Mouse (Mus musculus): ENCODE measurements around the gene Prr12. TPM values are rescaled to one million over a fixed set of nuclear protein-coding genes. Genes with fewer than 3 reads are reported as not detected.

Gene Prr12
- polyA plus RNA-seq (2014; fragmentation: Illumina TruSeq; extraction: RNeasy Lipid Tissue Mini Kit (QIAGEN cat#74804); ENCODE audit: low read depth, low replicate concordance): 0.24 TPM

DNA sequence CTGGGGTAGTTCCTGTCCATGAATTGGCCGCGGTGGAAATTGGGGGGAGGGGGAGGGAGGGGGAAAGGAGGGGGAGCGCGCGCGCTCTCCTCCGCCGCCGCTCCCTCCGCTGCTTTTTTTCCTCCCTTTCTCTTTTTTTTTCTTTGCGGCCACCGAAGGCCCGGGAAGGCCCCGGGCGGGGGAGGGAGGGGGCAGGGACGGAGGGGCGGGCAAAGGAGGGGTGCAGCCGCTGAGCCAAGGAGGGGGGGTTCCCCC, at the start of gene Prr12:
Gene Prr12, minus strand, starts transcription at position 20 of the 255 bp plus-strand sequence.

DNA sequence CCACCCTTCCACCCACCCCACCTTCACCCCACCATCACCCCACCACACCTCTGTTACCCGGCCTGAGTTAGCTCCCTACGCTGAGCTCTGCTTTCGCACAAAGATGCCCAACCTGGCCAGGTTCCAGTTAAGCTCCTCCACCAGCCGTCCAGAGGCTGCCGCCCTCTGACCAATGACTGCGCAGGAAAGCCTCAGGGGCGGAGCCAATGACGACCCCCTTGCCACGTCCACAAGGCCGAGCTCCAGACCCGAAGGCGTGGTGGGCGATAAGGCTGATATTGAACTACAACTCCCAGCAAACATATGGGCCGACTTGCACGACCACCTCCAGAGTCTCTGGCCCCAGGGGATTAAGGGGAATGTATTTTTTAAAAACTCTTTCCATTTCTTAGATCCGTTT, 39.4 kb upstream of the Prr12 start, which contains the start of gene Rcn3:
Gene Rcn3, minus strand, starts transcription at position 174 of the 400 bp plus-strand sequence.

DNA sequence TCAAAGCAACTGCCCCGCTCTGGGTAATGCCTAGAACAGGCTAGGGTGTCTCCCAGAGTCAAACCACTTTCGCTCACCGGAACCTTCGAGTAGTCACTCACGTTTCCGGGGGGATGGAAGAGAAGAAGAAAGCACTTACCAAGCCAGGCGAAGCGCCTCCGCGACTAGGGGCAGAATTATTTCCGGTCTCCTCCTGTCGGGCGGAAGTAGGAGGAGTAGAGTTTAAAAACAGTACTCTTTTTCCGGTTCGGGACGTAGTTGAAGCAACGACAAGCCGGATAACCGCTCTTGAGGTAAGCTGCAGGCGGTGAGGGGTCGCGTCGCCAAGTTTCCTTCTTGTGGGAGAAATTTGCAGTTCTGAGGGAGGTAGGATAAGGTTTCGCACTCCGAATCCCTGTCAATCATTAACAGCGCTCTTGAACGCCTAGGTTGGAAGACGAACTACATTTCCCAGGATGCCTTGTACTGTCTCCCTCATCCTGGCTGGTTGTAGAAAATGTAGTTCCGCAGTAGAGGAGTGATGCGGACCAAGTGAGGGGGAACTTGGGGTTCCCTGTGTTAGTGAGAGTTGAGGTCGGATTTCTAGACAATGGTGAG, 9.7 kb upstream of the Prr12 start, which contains the start of the genes Nosip and Prrg2:
Gene Nosip, plus strand, starts transcription at position 191 of the 597 bp plus-strand sequence.
Gene Prrg2, minus strand, starts transcription at position 439 of the 597 bp plus-strand sequence.

DNA sequence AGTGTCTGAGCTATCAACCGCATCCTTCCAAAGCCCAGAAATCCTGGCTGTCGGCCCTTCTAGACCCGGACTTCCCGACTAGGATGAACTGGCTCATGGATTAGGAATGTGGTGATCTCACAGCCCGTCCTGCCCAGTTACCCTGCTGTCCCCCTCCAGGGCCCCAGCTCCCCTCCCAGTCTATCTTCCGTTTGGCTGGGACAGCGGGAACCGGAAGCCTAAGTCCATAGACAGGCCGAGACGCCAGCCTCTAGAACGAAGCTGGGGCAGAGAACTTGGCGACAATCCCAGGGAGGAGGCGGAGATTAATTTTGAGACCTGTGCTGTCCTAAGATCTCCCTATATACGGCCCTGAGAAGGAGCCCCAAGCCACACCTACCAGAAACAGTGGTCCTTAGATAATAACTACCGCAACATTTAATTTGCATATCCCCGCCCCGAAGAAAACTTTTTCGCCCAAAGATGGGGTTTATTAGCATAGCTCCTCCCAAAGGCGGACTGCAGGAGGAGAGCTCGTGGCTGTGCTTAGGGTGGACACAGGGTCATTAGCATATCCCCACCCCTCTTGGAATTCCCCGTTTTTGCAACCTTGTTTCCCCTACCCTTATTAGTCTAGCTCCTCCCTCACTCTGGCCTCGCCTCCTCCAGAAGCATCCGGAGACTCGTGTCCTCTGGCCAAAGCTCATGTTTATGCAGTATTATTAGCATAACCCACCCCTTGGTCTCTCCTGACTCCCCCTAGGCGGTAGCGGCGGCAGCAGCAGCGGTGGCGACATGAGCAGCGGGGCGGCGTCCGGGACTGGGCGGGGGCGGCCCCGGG, 35.2 kb downstream of the Prr12 start, which contains the start of gene Rras:
Gene Rras, plus strand, starts transcription at position 720 of the 820 bp plus-strand sequence.

DNA sequence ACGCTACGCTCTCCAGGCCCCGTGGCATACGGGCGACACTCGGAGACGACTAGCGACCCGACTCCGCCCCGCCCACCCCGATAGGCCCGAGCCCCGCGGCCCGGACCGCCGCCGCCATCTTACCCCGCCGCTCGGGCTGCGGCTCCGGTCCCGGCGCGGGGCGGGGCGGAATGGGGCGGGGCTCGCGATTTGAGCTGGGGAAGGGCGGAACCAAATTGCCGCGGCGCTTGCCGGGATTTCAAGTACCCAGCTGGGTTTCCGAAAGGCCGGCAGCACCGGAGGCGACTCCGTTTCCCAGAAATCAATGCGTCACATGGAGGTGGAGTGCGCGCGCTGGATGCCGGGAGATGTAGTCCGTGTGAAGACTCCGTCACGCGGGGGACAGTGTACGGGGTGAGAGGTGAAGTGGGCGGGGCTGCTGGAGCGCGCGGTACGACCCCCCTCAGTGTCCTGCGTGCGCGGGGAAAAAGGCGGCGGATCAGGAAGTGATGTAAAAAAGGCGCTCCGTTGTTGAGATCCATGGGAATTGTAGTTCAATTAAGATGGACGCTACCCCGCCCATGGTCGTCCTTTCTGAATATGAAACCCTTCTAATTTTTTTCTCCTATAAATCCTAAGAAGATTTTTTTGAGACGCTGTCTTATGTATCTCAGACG, 36.6 kb downstream of the Prr12 start, which contains the start of gene Scaf1:
Gene Scaf1, minus strand, starts transcription at position 407 of the 656 bp plus-strand sequence.

DNA sequence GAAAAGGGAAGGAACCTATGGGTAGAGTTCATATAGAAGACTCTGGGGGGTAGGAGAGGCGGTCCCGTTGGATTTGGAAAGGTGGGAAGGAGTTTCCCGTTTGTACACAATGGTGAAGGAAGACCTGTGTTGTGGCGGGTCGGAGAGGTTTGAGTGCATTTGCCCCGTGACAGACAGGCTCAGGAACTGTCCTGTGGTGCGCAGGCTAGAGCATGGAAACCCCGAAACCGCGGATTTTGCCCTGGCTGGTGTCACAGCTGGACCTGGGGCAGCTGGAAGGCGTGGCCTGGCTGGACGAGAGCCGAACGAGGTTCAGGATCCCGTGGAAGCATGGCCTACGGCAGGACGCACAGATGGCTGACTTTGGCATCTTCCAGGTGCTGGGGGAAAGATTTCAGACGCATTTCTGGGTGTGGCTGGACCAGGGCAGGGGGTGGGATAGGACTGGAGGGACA, 54.2 kb downstream of the Prr12 start, which contains the start of gene Bcl2l12:
Gene Bcl2l12, minus strand, starts transcription at position 212 of the 455 bp plus-strand sequence.

DNA sequence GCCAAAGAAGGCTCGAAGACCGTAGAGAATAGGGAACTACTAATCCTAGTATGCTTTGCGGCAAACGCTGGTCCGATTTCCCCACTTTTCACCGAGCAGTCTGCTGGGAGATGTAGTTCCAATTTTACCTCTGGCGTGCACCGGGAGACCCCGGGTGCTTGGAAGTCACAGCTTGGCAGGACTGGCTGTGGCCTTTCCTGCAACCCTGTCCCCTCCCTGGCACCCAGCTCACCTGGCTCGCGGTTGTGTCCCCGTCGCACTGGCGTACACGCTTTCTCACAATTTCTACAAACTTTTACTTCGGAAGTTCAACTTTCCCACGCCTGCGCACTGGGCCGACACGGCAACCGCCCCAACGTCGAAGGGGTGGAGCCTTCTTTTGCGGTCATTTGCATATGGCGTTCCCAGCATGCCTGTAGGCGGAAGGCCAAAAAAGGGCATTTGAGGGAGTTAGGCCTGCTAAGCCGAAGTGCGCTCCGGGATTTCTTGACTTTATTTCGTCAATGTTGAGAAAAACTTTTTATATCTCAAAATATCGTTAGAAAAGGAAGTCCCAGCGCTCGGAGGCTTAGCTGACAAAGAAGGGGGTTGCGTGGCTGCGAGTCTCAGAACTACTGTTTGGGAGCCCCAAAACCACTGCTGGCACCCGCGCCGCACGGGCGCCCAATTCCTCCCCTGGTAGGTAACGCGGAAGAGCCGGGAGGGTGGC, 55.3 kb downstream of the Prr12 start, which contains the start of gene Irf3:
Gene Irf3, plus strand, starts transcription at position 418 of the 709 bp plus-strand sequence.

DNA sequence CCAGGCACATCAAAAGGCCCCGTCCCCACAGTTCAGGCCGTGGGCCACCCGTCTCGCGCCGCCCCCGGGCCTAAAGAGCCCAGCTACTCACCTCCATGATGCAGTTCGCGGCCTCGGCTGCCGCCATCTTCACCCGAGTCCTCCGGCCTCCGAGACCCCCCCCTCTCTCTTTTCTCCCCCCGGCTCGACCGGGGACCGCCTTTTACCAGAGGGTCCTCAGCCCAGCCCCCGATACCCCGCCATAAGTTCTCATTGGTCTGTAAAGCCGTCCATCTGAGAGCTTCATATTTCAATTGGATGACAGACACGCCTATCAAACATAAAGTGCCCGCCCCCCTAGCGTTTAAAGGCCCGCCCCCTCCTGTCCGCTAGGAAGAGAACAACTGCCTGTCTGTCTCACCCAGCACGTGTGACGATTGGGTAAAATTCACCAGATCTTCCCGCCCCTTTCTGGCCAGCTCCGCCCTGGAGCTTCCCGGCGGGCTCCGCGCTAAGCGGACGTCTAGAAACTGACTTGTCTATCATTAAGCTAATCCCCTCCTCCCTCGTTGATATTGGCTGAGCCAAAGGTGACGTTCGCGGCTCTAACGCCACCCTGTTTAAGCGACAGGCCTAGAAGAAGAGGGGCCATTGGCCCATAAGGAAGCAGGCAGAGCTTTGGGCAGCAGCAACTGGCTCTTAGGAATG, 66.3 kb downstream of the Prr12 start, which contains the start of gene Prmt1:
Gene Prmt1, minus strand, starts transcription at position 377 of the 687 bp plus-strand sequence.

Other genes with a start within 250 kb of the Prr12 start
- 15.5 TPM for gene Nup62, start 236.8 kb downstream of the Prr12 start, polyA plus RNA-seq (2014; fragmentation: Illumina TruSeq; extraction: RNeasy Lipid Tissue Mini Kit (QIAGEN cat#74804); ENCODE audit: low read depth, low replicate concordance)
- gene Il4i1, start 236.5 kb downstream of the Prr12 start, polyA plus RNA-seq (2014; fragmentation: Illumina TruSeq; extraction: RNeasy Lipid Tissue Mini Kit (QIAGEN cat#74804); ENCODE audit: low read depth, low replicate concordance): 11.4 TPM
- gene Atf5, start 236.2 kb downstream of the Prr12 start, polyA plus RNA-seq (2014; fragmentation: Illumina TruSeq; extraction: RNeasy Lipid Tissue Mini Kit (QIAGEN cat#74804); ENCODE audit: low read depth, low replicate concordance): 3.0 TPM
- 1.2 TPM for gene Akt1s1, start 203.9 kb downstream of the Prr12 start, polyA plus RNA-seq (2014; fragmentation: Illumina TruSeq; extraction: RNeasy Lipid Tissue Mini Kit (QIAGEN cat#74804); ENCODE audit: low read depth, low replicate concordance)
- gene Tbc1d17, start 203.8 kb downstream of the Prr12 start, polyA plus RNA-seq (2014; fragmentation: Illumina TruSeq; extraction: RNeasy Lipid Tissue Mini Kit (QIAGEN cat#74804); ENCODE audit: low read depth, low replicate concordance): 0.98 TPM
- gene Pnkp, start 195.7 kb downstream of the Prr12 start, polyA plus RNA-seq (2014; fragmentation: Illumina TruSeq; extraction: RNeasy Lipid Tissue Mini Kit (QIAGEN cat#74804); ENCODE audit: low read depth, low replicate concordance): 0.71 TPM
- 0.32 TPM for gene Ptov1, start 183.1 kb downstream of the Prr12 start, polyA plus RNA-seq (2014; fragmentation: Illumina TruSeq; extraction: RNeasy Lipid Tissue Mini Kit (QIAGEN cat#74804); ENCODE audit: low read depth, low replicate concordance)
- gene Med25, start 160.2 kb downstream of the Prr12 start, polyA plus RNA-seq (2014; fragmentation: Illumina TruSeq; extraction: RNeasy Lipid Tissue Mini Kit (QIAGEN cat#74804); ENCODE audit: low read depth, low replicate concordance): 2.0 TPM
- gene Fuz, start 156.8 kb downstream of the Prr12 start, polyA plus RNA-seq (2014; fragmentation: Illumina TruSeq; extraction: RNeasy Lipid Tissue Mini Kit (QIAGEN cat#74804); ENCODE audit: low read depth, low replicate concordance): 9.9 TPM
- 104 TPM for gene Ap2a1, start 123.4 kb downstream of the Prr12 start, polyA plus RNA-seq (2014; fragmentation: Illumina TruSeq; extraction: RNeasy Lipid Tissue Mini Kit (QIAGEN cat#74804); ENCODE audit: low read depth, low replicate concordance)
- gene Tsks, start 109.7 kb downstream of the Prr12 start, polyA plus RNA-seq (2014; fragmentation: Illumina TruSeq; extraction: RNeasy Lipid Tissue Mini Kit (QIAGEN cat#74804); ENCODE audit: low read depth, low replicate concordance): 11.2 TPM
- gene Cpt1c, start 78.0 kb downstream of the Prr12 start, polyA plus RNA-seq (2014; fragmentation: Illumina TruSeq; extraction: RNeasy Lipid Tissue Mini Kit (QIAGEN cat#74804); ENCODE audit: low read depth, low replicate concordance): 9.3 TPM
- gene Prmt1, start 66.3 kb downstream of the Prr12 start, polyA plus RNA-seq (2014; fragmentation: Illumina TruSeq; extraction: RNeasy Lipid Tissue Mini Kit (QIAGEN cat#74804); ENCODE audit: low read depth, low replicate concordance): 8.0 TPM
- gene Irf3, start 55.2 kb downstream of the Prr12 start, polyA plus RNA-seq (2014; fragmentation: Illumina TruSeq; extraction: RNeasy Lipid Tissue Mini Kit (QIAGEN cat#74804); ENCODE audit: low read depth, low replicate concordance): 18.4 TPM
- gene Bcl2l12, start 54.2 kb downstream of the Prr12 start, polyA plus RNA-seq (2014; fragmentation: Illumina TruSeq; extraction: RNeasy Lipid Tissue Mini Kit (QIAGEN cat#74804); ENCODE audit: low read depth, low replicate concordance): 1.5 TPM
- 3.3 TPM for gene Scaf1, start 36.5 kb downstream of the Prr12 start, polyA plus RNA-seq (2014; fragmentation: Illumina TruSeq; extraction: RNeasy Lipid Tissue Mini Kit (QIAGEN cat#74804); ENCODE audit: low read depth, low replicate concordance)
- gene Rras, start 34.9 kb downstream of the Prr12 start, polyA plus RNA-seq (2014; fragmentation: Illumina TruSeq; extraction: RNeasy Lipid Tissue Mini Kit (QIAGEN cat#74804); ENCODE audit: low read depth, low replicate concordance): 1.8 TPM
- gene Nosip, start 9.5 kb upstream of the Prr12 start, polyA plus RNA-seq (2014; fragmentation: Illumina TruSeq; extraction: RNeasy Lipid Tissue Mini Kit (QIAGEN cat#74804); ENCODE audit: low read depth, low replicate concordance): 4.6 TPM
- 2.7 TPM for gene Prrg2, start 9.8 kb upstream of the Prr12 start, polyA plus RNA-seq (2014; fragmentation: Illumina TruSeq; extraction: RNeasy Lipid Tissue Mini Kit (QIAGEN cat#74804); ENCODE audit: low read depth, low replicate concordance)
- not detected for gene Rcn3, start 39.3 kb upstream of the Prr12 start, polyA plus RNA-seq (2014; fragmentation: Illumina TruSeq; extraction: RNeasy Lipid Tissue Mini Kit (QIAGEN cat#74804); ENCODE audit: low read depth, low replicate concordance)
- 1.4 TPM for gene Fcgrt, start 51.0 kb upstream of the Prr12 start, polyA plus RNA-seq (2014; fragmentation: Illumina TruSeq; extraction: RNeasy Lipid Tissue Mini Kit (QIAGEN cat#74804); ENCODE audit: low read depth, low replicate concordance)
- gene Rps11, start 71.6 kb upstream of the Prr12 start, polyA plus RNA-seq (2014; fragmentation: Illumina TruSeq; extraction: RNeasy Lipid Tissue Mini Kit (QIAGEN cat#74804); ENCODE audit: low read depth, low replicate concordance): 157 TPM
- gene Rpl13a, start 75.9 kb upstream of the Prr12 start, polyA plus RNA-seq (2014; fragmentation: Illumina TruSeq; extraction: RNeasy Lipid Tissue Mini Kit (QIAGEN cat#74804); ENCODE audit: low read depth, low replicate concordance): 133 TPM
- not detected for gene Gm45713, start 83.3 kb upstream of the Prr12 start, polyA plus RNA-seq (2014; fragmentation: Illumina TruSeq; extraction: RNeasy Lipid Tissue Mini Kit (QIAGEN cat#74804); ENCODE audit: low read depth, low replicate concordance)
- gene Flt3l, start 83.6 kb upstream of the Prr12 start, polyA plus RNA-seq (2014; fragmentation: Illumina TruSeq; extraction: RNeasy Lipid Tissue Mini Kit (QIAGEN cat#74804); ENCODE audit: low read depth, low replicate concordance): 1.5 TPM
- 10.2 TPM for gene Pih1d1, start 101.4 kb upstream of the Prr12 start, polyA plus RNA-seq (2014; fragmentation: Illumina TruSeq; extraction: RNeasy Lipid Tissue Mini Kit (QIAGEN cat#74804); ENCODE audit: low read depth, low replicate concordance)
- 1.1 TPM for gene Aldh16a1, start 101.7 kb upstream of the Prr12 start, polyA plus RNA-seq (2014; fragmentation: Illumina TruSeq; extraction: RNeasy Lipid Tissue Mini Kit (QIAGEN cat#74804); ENCODE audit: low read depth, low replicate concordance)
- gene Slc17a7, start 111.1 kb upstream of the Prr12 start, polyA plus RNA-seq (2014; fragmentation: Illumina TruSeq; extraction: RNeasy Lipid Tissue Mini Kit (QIAGEN cat#74804); ENCODE audit: low read depth, low replicate concordance): 2.7 TPM
- gene Gfy, start 126.7 kb upstream of the Prr12 start, polyA plus RNA-seq (2014; fragmentation: Illumina TruSeq; extraction: RNeasy Lipid Tissue Mini Kit (QIAGEN cat#74804); ENCODE audit: low read depth, low replicate concordance): 3.5 TPM
- not detected for gene Pth2, start 128.1 kb upstream of the Prr12 start, polyA plus RNA-seq (2014; fragmentation: Illumina TruSeq; extraction: RNeasy Lipid Tissue Mini Kit (QIAGEN cat#74804); ENCODE audit: low read depth, low replicate concordance)
- 0.49 TPM for gene Ccdc155, start 152.0 kb upstream of the Prr12 start, polyA plus RNA-seq (2014; fragmentation: Illumina TruSeq; extraction: RNeasy Lipid Tissue Mini Kit (QIAGEN cat#74804); ENCODE audit: low read depth, low replicate concordance)
- 186 TPM for gene Dkkl1, start 159.3 kb upstream of the Prr12 start, polyA plus RNA-seq (2014; fragmentation: Illumina TruSeq; extraction: RNeasy Lipid Tissue Mini Kit (QIAGEN cat#74804); ENCODE audit: low read depth, low replicate concordance)
- gene Tead2, start 162.9 kb upstream of the Prr12 start, polyA plus RNA-seq (2014; fragmentation: Illumina TruSeq; extraction: RNeasy Lipid Tissue Mini Kit (QIAGEN cat#74804); ENCODE audit: low read depth, low replicate concordance): 2.0 TPM
- 0.70 TPM for gene Cd37, start 186.2 kb upstream of the Prr12 start, polyA plus RNA-seq (2014; fragmentation: Illumina TruSeq; extraction: RNeasy Lipid Tissue Mini Kit (QIAGEN cat#74804); ENCODE audit: low read depth, low replicate concordance)
- 10.2 TPM for gene Slc6a16, start 188.2 kb upstream of the Prr12 start, polyA plus RNA-seq (2014; fragmentation: Illumina TruSeq; extraction: RNeasy Lipid Tissue Mini Kit (QIAGEN cat#74804); ENCODE audit: low read depth, low replicate concordance)
- 50.8 TPM for gene Slc6a21, start 224.6 kb upstream of the Prr12 start, polyA plus RNA-seq (2014; fragmentation: Illumina TruSeq; extraction: RNeasy Lipid Tissue Mini Kit (QIAGEN cat#74804); ENCODE audit: low read depth, low replicate concordance)

All from testis, adult 10 weeks (tissue).